Mouse (Mus musculus) lung, adult 18-20 months (tissue): Measurements from ENCODE around the gene Fndc5.

ENCODE experiments used
- DNase-seq, 2 experiments: peaks; one replicate each; pipeline ENCODE4 v3.0.0; 2022; ENCODE audit warnings: mixed read lengths in 2 of 2

The Fndc5 gene

DNA sequence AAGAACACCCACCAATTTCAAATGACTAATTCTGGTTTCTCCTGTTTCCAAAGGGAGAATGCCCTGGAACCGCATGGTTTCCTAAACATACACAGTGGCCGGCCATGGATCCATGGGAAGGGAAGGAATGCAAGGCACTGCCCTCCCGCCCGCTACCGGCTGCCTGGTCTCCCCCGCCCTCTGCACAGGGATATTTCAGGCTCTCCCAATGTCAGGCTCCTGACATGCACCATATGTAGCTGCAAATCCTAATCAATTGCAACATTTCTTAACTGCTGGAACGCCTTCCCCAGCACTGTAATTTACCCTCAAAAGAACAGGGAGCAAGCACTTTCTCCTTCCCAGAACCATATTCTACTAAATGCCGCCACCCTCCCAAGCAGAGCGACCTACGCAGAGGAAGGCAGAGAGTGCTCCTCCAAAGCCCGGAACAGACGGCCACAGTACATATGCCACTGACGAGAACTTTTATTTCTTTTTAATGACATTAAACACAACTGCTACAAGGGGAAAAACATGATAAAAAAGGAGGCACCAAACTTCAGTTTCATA lies 10.8 kb downstream of the Fndc5 start:
- peak in 1 of 2 experiments; percentile 36 for DNase-seq

DNA sequence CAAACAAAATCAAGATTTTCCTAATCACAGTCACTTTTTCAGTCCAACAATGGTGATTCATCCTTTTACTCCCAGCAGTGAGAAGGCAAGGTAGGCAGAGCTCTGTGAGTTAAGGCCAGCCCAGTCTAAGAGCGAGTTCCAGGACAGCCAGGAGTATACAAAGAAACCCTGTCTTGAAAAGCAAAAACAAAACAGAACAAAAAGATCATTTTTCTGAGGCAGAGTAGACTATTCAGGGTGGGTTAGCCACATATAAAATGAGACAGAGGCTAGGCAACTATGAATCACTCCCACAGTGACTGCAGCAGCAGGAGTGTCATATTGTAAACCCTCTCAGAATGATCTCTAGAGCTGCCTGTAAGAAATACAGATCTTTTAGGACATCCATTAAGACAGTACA lies 12.5 kb downstream of the Fndc5 start:
- DNase-seq: no peak

DNA sequence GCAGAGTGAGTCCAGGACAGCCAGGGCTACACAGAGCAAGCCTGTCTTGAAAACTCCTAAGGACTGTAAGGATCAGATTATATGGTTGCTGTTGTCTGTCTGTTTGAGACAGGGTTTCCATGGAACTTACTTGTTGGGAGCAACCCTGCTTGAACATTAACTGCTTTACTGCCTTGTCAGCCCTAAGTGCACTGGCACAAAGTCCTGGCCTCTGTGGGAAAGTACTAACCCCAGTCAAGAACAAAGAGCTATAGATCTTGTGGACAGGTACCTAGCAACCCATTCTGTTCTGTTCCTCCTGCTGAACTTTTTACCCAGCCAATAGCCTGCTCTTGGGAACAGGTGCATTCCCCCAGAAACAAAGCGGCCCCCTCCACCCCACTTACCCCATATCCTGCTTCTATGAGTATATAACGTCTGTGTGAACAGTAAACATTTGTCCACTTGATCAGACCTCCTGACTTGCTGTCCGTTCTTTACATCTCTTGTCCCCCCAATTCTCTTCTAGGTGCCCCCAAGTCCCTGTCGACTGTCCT lies 14.5 kb downstream of the Fndc5 start:
- DNase-seq: no peak

DNA sequence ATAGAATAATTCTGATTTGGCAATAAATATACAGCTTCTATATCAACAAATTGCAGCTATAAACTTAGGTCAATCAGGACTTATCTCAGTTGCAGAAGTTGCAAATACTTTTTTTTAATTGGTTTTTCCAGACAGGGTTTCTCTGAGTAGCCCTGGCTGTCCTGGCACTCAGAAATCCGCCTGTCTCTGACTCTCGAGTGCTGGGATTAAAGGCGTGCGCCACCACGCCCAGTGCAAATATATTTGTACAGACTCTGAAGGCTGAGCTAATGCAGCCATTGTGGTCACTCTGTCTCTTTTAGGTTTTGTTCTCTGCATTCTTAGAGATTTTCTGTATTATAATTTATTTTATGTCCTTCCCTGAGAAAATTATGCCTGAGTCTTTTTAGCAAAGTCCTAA lies 20.7 kb downstream of the Fndc5 start:
- no peak for DNase-seq

DNA sequence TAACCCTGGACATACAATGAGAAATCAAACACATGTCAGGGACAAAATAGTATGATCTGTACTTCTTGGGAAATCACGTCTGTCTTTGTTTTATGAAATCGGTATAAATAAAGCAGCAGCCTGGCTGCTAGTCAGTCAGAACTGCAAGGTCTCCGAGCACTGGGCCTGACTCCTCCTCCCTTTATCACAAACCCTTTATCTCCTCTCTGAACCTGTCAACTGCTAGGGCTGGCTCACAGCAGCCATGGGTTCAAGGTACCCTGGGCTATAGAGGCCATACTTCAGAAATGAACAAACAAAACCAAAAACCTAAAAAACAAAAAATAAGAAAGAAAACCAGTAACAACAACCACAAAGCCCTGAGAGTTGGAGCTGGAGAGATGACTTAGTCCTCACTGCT lies 21.8 kb downstream of the Fndc5 start:
- no peak for DNase-seq

DNA sequence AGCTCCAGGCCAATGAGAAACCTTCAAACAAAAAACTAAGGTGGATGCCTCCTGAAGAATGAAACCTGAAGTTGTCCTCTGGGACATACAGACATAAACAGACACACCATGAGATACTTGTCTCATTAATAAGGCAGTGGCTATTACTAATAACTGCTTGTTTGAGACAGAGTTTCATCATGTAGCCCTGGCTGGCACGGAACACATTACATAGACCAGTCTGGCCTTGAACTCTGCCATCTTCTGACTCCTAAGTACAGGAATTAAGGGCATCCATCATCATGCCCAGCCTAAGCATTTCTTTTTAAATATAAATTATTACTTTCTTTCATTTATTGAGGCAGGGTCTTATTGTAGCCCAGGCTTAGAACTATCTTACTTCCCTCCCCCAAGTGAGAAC lies 24.3 kb downstream of the Fndc5 start:
- no peak for DNase-seq

DNA sequence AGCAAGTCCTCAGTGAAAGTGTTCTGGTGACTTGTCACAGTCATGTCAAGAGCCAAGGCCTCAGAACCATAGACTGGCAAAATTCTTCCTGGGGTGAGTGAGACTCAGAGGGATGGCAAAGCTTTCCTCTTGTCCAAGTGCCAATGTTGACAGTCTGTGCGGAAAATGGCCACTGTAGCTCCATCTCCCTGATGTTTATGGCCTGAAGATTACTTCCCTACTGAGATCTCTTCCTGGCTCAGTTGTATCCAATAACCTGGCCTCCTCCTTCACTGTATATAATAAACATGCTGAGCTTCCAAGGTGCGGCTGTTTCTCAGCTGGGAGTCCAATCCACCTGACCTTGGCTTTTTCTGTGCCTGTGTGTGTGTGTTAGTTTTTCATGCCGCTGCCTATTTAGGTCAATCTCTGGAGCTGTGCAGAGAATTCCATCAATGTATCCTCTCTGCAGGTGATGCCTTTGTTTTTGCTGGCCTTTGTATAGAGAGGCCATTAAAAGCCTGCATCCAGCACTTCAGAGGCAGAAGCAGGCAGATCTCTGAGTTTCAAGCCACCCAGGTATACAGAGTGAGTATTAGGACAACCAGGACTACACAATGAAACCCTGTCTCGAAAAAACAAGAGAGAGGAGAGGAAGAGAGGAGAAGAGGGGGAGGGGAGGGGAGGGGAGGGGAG lies 24.9 kb downstream of the Fndc5 start:
- no peak for DNase-seq

DNA sequence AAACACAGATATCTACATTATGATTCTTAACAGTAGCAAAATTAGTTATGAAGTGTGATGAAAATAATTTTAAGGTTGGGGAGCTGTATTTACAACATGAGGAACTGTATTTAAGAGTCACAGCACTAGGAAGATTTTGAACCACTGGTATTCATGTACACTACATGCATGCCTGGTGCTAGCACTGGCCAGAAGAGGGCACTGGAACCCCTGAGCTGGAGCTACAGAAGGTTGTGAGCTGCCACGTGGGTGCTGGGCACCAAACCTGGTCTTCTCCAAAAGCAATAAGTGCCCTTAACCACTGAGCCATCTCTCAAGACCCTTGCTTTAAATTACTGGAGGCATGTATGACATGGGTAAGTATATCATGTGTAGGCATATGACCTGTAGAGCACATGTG lies 35.7 kb downstream of the Fndc5 start:
- no peak for DNase-seq

DNA sequence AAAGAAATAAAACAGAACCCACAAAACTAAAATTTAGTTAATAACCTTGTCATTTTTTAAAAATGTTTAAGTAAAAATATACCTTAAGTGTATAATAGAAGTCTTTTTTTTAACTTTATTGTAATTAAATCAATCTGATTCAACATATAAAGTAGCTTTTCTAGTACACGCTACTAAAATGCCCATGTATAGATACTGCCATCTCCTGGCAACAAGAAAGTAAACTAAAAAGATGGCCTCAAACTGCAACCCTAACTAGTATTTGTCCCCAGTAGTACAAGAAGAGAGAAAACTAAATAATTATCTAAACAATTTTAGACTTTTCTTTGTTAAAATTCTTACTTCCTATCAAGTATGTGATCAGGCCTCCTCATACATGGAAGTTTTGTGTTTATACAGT lies 42.8 kb downstream of the Fndc5 start:
- no peak for DNase-seq

DNA sequence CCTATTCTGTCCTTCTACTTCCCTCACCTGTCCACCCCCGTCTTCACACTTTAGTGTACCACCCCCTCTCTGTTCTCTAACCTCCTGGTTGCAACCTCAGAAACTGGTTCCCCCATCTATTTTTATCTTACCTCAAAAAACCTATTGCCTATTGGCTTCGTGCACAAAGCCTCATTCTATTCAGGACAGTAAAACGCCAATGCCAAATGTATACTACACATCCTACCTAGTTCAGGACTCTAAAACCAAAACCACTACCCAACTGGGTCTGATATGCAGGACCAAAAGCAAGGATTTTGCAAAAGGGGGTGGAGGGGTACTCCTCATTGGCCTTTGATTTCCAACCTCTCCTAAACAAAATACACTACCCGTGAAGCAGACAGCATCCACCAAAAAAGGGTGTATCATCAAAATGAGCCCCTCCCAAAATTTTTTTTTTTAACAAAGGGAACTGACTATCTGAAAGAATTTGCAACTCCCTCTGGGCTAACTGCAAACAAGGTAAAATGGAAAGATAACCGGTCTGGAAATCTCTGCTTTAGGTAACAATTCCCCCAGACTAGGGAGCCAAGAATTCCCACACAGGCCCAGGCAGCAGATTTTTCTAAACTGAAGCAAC lies 51.4 kb downstream of the Fndc5 start:
- DNase-seq: no peak

DNA sequence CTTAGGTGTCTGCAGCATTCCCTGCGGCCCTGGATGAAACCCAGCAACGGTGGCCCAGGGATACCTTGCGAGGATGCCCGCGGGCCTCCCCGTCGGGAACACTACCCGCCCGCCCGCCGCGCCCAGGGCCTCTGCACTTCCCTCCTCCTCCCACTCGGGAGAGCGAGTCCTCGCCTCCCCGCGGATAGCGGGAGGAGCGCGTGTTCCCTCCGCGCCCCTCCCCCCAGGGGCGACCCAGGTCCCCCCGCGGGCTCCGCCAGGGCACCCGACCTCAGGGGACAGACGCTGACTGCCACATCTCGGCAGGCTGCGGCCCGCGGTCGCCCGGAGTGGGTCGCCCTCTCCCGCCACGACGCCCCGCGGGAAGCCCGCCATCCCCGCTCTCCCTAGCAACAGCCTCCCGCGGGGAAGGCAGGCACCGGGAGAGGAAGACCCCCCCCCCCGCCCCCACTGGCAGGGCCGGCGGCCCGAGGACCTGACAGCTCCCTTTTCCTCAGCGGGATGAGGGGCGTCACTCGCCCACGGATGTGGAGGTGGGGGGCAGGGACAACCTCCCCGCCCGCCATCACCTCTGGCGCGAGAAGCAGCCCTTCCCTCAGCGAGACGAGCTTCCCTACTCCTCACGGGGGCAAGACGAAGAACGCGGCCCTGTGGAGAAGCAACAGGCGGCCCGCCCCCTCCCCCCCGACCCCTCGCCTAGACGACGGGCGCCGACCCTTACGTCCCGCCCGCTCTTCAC lies 52.2 kb downstream of the Fndc5 start:
- DNase-seq: peak; percentile 41 to 43

DNA sequence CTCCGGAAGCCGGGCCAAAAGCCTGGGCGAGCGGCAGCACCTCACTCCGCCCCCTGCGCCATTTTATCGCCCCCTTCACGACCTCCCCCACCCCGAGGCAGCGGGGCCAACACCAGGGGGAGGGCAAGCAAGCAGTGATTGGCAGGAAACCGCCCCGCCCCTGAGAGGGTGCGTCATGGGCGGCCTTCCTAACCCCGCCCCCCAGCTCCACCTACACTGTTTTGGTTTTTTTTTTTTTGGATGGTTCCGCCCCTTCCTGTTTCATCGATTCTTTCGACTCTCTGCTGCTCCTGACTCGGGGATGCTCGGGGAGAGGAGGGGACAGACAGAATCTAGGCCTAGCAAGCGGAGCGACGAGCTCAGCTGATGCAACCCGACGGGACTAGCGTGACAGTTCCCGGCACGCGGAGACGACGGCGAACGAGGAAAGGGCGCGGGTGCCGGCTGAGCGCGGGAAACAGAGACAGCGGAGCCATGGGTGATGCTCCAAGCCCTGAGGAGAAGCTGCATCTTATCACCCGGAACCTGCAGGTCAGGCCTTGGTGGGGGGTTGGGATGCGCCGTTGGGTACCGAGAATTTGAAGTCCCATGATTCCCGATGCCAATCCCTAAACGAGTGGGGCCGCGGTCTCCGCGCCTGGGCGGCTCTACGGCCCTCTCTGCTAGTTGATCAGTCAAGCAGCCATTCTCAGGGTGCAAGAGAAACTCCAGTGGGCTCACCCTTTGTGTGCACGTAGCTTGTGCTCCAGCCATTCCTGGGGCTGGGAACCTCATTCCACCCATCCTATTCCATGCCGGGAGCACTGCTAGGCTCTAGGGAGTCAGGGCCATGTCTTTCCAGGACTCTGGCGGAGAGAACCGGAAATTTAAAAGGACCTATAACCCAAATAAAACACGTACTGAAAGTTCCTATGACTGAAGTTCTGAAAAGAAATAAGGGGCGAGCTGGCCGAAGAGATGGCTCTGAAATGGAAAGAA lies 53.0 kb downstream of the Fndc5 start, which contains the start of the genes S100pbp and Yars:
S100pbp (minus strand) TSS at position 186 of the 978 bp plus-strand sequence.
Yars (plus strand) TSS at position 219 of the 978 bp plus-strand sequence.
- DNase-seq: peak; percentile 96 to 98

DNA sequence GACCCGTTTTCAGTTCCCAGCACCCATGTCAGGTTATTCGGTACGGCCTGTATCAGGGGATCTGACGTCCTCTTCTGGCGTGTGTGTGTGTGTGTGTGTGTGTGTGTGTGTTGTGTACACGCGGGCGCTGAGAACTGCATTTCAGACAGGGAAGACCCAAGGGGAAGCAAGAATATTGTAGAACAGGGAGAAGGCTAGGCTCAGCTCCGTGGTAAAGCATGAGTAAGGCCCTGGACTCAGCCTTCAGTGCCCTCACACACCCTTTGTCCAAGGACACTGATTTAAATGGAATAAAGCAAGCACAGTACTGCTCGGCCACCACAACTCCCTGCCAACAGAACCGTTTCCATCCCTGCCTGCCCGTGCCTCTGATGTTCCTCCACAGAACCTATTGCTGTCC lies 53.7 kb downstream of the Fndc5 start:
- DNase-seq: no peak

DNA sequence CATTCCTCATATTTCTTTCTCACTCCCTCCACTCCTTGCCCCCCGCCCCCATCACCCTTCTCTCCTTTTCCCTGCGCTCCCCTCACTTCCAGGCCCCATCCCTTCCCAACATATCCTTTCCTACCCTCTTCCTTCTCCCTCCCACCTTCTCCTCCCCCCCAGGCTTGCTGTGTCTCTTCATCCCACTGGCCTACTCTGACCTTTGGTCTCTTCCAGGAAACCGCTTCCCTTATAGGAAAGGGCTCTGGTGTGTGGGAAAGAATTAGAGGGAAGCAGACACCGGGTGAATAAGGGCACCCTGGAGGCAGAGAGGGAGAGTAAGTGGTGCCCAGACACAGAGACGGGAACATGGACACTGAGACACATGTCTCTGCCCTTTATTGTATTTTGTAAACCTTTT lies 54.9 kb downstream of the Fndc5 start:
- no peak for DNase-seq
